Mouse (Mus musculus) E14TG2a.4 (cell line): ENCODE results near the gene Crb1.

Source experiments
- CTCF ChIP-seq: conservative IDR thresholded peaks from 2 replicates; pipeline ENCODE4 v1.5.1; 2014; ENCODE audit warnings: low read length
- POU5F1 ChIP-seq: IDR thresholded peaks from 2 replicates; pipeline ENCODE4 v1.6.1; 2014; ENCODE audit warnings: low read length, borderline replicate concordance

GRCm38 (mm10) chr1:139249159-139249558 is 127.7 kb downstream of the Crb1 start:
- TF ChIP-seq CTCF (no peak), POU5F1 (no peak)
